Mouse (Mus musculus) kidney, embryonic 14.5 days (tissue): ENCODE data around the gene Alox12e. TPM values are rescaled to one million over a fixed set of nuclear protein-coding genes. Genes with fewer than 3 reads are reported as not detected.

Experiments used
- ATAC-seq: fragments of 200-750 bp; cut with Nextera tagmentation; 2 replicates; pipeline ENCODE4 v1.8.0; 2017; ENCODE audit warnings: moderate number of reproducible peaks, mild to moderate bottlenecking, moderate TSS enrichment, moderate library complexity; ENCODE audit not compliant: low FRiP score, low TSS enrichment
- H3K27ac ChIP-seq: fragments of 300-500 bp; sonication (generic); 2 replicates; pipeline ENCODE4 v1.5.1; 2014; ENCODE audit warnings: low read depth, mild to moderate bottlenecking, low read length, moderate library complexity, mixed read lengths
- H3K27me3 ChIP-seq: fragments of 300-500 bp; sonication (generic); 2 replicates; pipeline ENCODE4 v1.6.1; 2014; ENCODE audit warnings: mild to moderate bottlenecking, low read length; ENCODE audit not compliant: control insufficient read depth, insufficient read depth
- H3K36me3 ChIP-seq: fragments of 300-500 bp; sonication (generic); 2 replicates; pipeline ENCODE4 v1.6.1; 2014; ENCODE audit warnings: low read length, mixed read lengths; ENCODE audit not compliant: control insufficient read depth, insufficient read depth
- H3K4me1 ChIP-seq: fragments of 300-500 bp; sonication (generic); 2 replicates; pipeline ENCODE4 v1.6.1; 2014; ENCODE audit warnings: low read length, mixed read lengths; ENCODE audit not compliant: control insufficient read depth, insufficient read depth
- H3K4me2 ChIP-seq: fragments of 300-500 bp; sonication (generic); replicated peaks from 2 replicates; pipeline ENCODE4 v1.6.1; 2014; ENCODE audit warnings: low read depth, mild to moderate bottlenecking, low read length
- H3K4me3 ChIP-seq: fragments of 300-500 bp; sonication (generic); 2 replicates; pipeline ENCODE4 v1.5.1; 2014; ENCODE audit warnings: mild to moderate bottlenecking, low read length
- H3K9ac ChIP-seq: fragments of 300-500 bp; sonication (generic); 2 replicates; pipeline ENCODE4 v1.6.1; 2014; ENCODE audit warnings: low read depth, mild to moderate bottlenecking, low read length, moderate library complexity
- H3K9me3 ChIP-seq: fragments of 300-500 bp; sonication (generic); 2 replicates; pipeline ENCODE4 v1.6.1; 2016; ENCODE audit warnings: low read length; ENCODE audit not compliant: control insufficient read depth
- WGBS: fragments of 180-500 bp; shearing (Covaris S2); extraction: QIAGEN DNeasy Blood & Tissue Kit; methylation state at CpG from one replicate; pipeline ENCODE4 v1.1.7; 2014; 5-methylcytosine and 5-hydroxymethylcytosine counted together
- polyA plus RNA-seq: library from polyadenylated mRNA; unstranded; fragments of >200 nt; fragmentation: Nextera tagmentation; extraction: Ambion mirVana; gene quantifications from 2 replicates; pipeline ENCODE4 v1.2.1, GENCODE M21; 2014

Alox12e gene
- polyA plus RNA-seq, 1 experiment from 2014 or later = not detected

DNA sequence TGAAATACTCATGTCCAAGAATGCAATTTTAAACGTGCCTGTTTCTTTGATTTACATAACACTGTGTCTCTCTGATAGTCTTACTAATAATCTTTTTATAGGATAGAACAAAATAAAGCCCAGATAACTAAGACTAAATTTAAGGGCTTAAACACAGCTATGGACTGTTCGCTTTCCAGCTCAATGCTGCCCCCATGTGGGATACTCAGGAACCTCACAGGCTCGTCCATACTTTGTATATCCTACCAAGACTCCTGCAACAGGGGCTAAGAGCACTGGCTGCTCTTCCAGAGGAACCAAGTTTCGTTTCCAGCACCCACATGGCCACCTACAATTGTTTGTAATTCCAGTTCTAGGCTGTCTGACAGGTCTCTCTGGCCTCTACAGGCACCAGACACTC lies 12.0 kb upstream of the Alox12e start:
- Histone ChIP-seq H3K27me3 (no peaks in the 10 kb centered on the region), H3K4me2 (no peak overlapping the region), H3K9ac (no peak overlapping the region), H3K4me3 (no peak overlapping the region), H3K4me1 (no peaks in the 10 kb centered on the region), H3K36me3 (no peaks in the 10 kb centered on the region), H3K27ac (no peak overlapping the region), H3K9me3 (no peaks in the 10 kb centered on the region)
- no peak for ATAC-seq
- 31% methylated on average over 4 of the region's 4 CpGs for WGBS

GRCm38 (mm10) chr11:70324726-70325125 lies 2.3 kb upstream of the Alox12e start:
- Histone ChIP-seq H3K4me1 (no peaks in the 10 kb centered on the region), H3K9me3 (no peaks in the 10 kb centered on the region), H3K4me2 (no peak overlapping the region), H3K9ac (no peak overlapping the region), H3K27ac (no peak overlapping the region), H3K4me3 (no peak overlapping the region), H3K27me3 (peaks cover 41% of the 10 kb centered on the region), H3K36me3 (no peaks in the 10 kb centered on the region)
- WGBS = 84% methylated on average over 8 of the region's 8 CpGs
- no peak for ATAC-seq

GRCm38 (mm10) chr11:70321664-70322063 lies 764 bp downstream of the Alox12e start:
- H3K9me3 ChIP-seq = no peaks in the 10 kb centered on the region
- ATAC-seq = no peak
- peaks cover 46% of the 10 kb centered on the region for H3K27me3 ChIP-seq
- H3K4me3 ChIP-seq = peak overlapping the region; percentile 3; the same call in 1 of the 2 replicates
- H3K9ac ChIP-seq = no peak overlapping the region
- no peak overlapping the region for H3K27ac ChIP-seq
- H3K4me2 ChIP-seq = peak overlapping the region; percentile 13; the same call in 1 of the 2 replicates
- 3% methylated on average over 14 of the region's 15 CpGs for WGBS
- H3K36me3 ChIP-seq = no peaks in the 10 kb centered on the region
- H3K4me1 ChIP-seq = no peaks in the 10 kb centered on the region

DNA sequence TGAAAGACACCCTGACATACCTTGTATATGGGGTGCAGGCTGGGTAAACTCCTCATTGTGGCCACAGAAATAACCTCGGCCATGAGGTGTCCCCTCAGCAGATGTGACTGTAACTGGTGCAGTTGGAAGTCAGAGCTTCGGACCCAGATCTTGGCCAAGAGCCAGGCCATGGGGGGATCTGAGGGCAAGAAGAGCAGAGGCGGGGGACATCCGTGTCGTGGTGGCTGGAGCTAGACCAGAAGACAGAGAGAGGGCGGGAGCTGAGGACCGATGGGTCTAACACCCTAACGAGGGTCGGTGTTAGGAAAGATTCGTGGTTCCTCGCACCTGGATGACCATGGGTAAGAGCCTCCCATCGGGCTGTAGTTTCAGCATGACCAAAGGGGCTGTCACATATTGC lies 2.8 kb downstream of the Alox12e start:
- Histone ChIP-seq H3K4me2 (no peak overlapping the region), H3K36me3 (no peaks in the 10 kb centered on the region), H3K4me1 (no peaks in the 10 kb centered on the region), H3K27me3 (peaks cover 44% of the 10 kb centered on the region), H3K4me3 (no peak overlapping the region), H3K9me3 (no peaks in the 10 kb centered on the region), H3K27ac (no peak overlapping the region), H3K9ac (no peak overlapping the region)
- WGBS = 76% methylated on average over 12 of the region's 12 CpGs
- ATAC-seq = no peak

GRCm38 (mm10) chr11:70313833-70314232 lies 8.6 kb downstream of the Alox12e start:
- H3K9ac ChIP-seq = no peak overlapping the region
- H3K4me2 ChIP-seq = no peak overlapping the region
- H3K27ac ChIP-seq = no peak overlapping the region
- no peaks in the 10 kb centered on the region; the same call in 1 of the 2 replicates for H3K27me3 ChIP-seq
- no peaks in the 10 kb centered on the region for H3K9me3 ChIP-seq
- H3K4me3 ChIP-seq = no peak overlapping the region
- WGBS = 42% methylated on average over 7 of the region's 7 CpGs
- H3K36me3 ChIP-seq = no peaks in the 10 kb centered on the region
- ATAC-seq = no peak
- H3K4me1 ChIP-seq = no peaks in the 10 kb centered on the region

GRCm38 (mm10) chr11:70309341-70309740 lies 13.1 kb downstream of the Alox12e start:
- no peaks in the 10 kb centered on the region; the same call in 1 of the 2 replicates for H3K9me3 ChIP-seq
- H3K4me1 ChIP-seq = no peaks in the 10 kb centered on the region
- no peak overlapping the region for H3K9ac ChIP-seq
- H3K4me2 ChIP-seq = no peak overlapping the region
- H3K27me3 ChIP-seq = no peaks in the 10 kb centered on the region
- no peak for ATAC-seq
- no peaks in the 10 kb centered on the region for H3K36me3 ChIP-seq
- WGBS = 25% methylated on average over 9 of the region's 9 CpGs
- no peak overlapping the region for H3K4me3 ChIP-seq
- no peak overlapping the region for H3K27ac ChIP-seq

DNA sequence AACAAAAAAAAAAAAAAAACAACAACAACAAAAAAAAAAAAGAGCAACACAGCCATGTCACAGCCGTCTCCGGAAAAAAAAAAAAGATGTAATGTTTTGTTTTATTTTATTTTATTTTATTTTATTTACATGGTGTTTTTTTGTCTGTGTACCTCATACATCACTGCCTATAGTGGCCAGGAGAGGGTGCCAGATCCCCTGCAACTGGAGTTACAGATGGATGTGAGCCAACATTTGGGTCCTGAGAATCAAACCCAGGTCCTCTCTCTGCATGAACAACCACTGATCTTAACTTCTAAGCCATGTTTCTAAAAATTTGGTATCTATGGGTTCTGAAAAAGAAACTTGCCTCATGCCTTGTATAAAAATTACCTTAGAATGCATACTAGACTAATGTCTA lies 14.1 kb downstream of the Alox12e start:
- ATAC-seq = no peak
- Histone ChIP-seq H3K4me3 (no peak overlapping the region), H3K9me3 (no peaks in the 10 kb centered on the region; the same call in 1 of the 2 replicates), H3K4me2 (no peak overlapping the region), H3K36me3 (no peaks in the 10 kb centered on the region), H3K27ac (no peak overlapping the region), H3K4me1 (no peaks in the 10 kb centered on the region), H3K9ac (no peak overlapping the region), H3K27me3 (no peaks in the 10 kb centered on the region)
- WGBS = 94% methylated on average over 2 of the region's 2 CpGs

DNA sequence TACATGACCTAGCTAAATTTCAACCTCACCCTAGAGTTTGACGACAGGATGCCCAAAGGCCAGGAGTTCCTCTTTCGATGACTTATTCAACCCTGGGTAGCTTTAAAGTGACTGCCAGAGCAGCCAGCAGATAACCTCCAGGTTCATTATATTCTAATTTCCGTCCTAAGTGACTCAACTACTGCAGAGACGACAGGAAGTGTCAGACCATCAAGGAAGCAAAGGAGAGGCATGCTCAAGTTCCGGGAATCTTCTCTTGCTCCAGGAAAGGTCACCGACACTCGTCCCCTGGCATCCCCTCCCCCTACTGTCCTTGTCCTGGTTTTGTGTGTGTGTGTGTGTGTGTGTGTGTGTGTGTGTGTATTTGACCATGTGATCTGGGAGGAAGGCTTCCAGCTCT lies 16.3 kb downstream of the Alox12e start:
- Histone ChIP-seq H3K36me3 (no peaks in the 10 kb centered on the region), H3K4me2 (no peak overlapping the region), H3K27me3 (no peaks in the 10 kb centered on the region), H3K4me1 (no peaks in the 10 kb centered on the region), H3K9me3 (peaks cover 2% of the 10 kb centered on the region; the same call in 1 of the 2 replicates), H3K4me3 (no peak overlapping the region), H3K27ac (no peak overlapping the region), H3K9ac (no peak overlapping the region)
- 27% methylated on average over 7 of the region's 7 CpGs for WGBS
- ATAC-seq = no peak

DNA sequence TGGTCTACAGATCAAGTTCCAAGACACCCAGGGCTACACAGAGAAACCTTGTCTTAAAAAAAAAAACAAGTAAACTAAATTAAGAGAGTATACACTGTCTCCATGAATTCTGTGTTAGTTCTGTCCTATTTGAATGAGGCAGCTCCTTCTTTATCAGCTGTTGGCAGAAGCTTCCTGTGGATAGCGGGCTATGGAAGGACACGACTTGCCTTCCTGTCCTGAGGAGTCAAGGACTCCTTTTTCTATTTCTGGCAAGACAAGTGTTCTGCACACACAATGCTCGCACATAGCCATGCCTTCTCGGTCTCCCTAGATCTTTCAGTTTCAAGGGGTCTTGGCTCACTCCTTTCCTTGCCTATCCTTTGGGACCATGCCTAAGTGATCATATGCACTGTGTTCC lies 20.1 kb downstream of the Alox12e start:
- no peak for ATAC-seq
- H3K27ac ChIP-seq = no peak overlapping the region
- H3K4me2 ChIP-seq = no peak overlapping the region
- 82% methylated on average over 4 of the region's 4 CpGs for WGBS
- no peaks in the 10 kb centered on the region for H3K4me1 ChIP-seq
- no peak overlapping the region for H3K9ac ChIP-seq
- H3K27me3 ChIP-seq = no peaks in the 10 kb centered on the region
- H3K4me3 ChIP-seq = no peak overlapping the region
- H3K36me3 ChIP-seq = no peaks in the 10 kb centered on the region
- peaks cover 5% of the 10 kb centered on the region; the same call in 1 of the 2 replicates for H3K9me3 ChIP-seq
